Mouse (Mus musculus) cortical plate, adult 2 months (tissue): ENCODE measurements around the gene Erg.

Source experiments
- CTCF ChIP-seq: fragments of 200-500 bp; IDR thresholded peaks from 2 replicates; pipeline ENCODE4 v1.5.1; 2011; ENCODE audit warnings: mild to moderate bottlenecking, control low read depth, low read length; ENCODE audit not compliant: insufficient read depth; ENCODE audit errors: extremely low read depth
- POLR2A ChIP-seq: fragments of 200-500 bp; IDR thresholded peaks from 2 replicates; pipeline ENCODE4 v1.6.1; 2011; ENCODE audit warnings: mild to moderate bottlenecking, low read length, control low read depth; ENCODE audit not compliant: insufficient read depth; ENCODE audit errors: extremely low read depth

DNA sequence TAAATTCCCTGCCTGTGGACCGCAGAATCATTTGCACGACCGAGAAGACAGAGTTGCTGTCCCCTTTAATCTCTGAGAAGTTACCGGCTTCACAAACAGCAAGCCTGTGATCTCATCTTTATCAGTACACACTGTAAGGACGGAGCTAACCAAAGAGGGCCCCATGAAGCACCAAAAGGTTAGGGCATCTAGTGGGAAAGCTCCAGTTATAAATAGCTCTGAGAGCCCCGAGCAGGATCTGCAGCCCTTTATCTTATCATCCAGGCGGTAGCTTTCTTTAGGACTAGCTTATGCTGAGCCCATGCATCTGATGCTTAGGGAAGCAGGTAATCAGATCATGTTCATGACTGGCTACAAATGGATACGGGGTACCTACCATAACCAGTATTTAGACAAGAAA lies 146.6 kb downstream of the Erg start:
- TF ChIP-seq CTCF (no peak), POLR2A (no peak)
